Mouse (Mus musculus): ENCODE results near the gene Opa3.
A peak's percentile ranks its signal among the peaks of the same experiment; 100 is the strongest.

- TF ChIP-seq CTCF (IDR thresholded peaks at IDR 0.05; ENCODE audit: low read depth) (peak; percentile 36), EP300 (IDR thresholded peaks at IDR 0.05; ENCODE audit: low read depth) (no peak)
Measured at GRCm38 (mm10) chr7:19220061-19220460, 8.1 kb upstream of the Opa3 start.

Measured in liver, embryonic 14.5 days (tissue).